Mouse (Mus musculus): ENCODE measurements around the gene Glra4. TPM values are rescaled to one million over a fixed set of nuclear protein-coding genes. Genes with fewer than 3 reads are reported as not detected.
A peak's percentile ranks its signal among the peaks of the same experiment; 100 is the strongest.
"Not testable (repeated sequence)": the region's sequence is repeated elsewhere in the genome, so short reads cannot be mapped to it uniquely, and the experiment has no call there.

Gene Glra4
- total and polyA plus RNA-seq, 3 experiments = 0.13 TPM; not detected in 2

DNA sequence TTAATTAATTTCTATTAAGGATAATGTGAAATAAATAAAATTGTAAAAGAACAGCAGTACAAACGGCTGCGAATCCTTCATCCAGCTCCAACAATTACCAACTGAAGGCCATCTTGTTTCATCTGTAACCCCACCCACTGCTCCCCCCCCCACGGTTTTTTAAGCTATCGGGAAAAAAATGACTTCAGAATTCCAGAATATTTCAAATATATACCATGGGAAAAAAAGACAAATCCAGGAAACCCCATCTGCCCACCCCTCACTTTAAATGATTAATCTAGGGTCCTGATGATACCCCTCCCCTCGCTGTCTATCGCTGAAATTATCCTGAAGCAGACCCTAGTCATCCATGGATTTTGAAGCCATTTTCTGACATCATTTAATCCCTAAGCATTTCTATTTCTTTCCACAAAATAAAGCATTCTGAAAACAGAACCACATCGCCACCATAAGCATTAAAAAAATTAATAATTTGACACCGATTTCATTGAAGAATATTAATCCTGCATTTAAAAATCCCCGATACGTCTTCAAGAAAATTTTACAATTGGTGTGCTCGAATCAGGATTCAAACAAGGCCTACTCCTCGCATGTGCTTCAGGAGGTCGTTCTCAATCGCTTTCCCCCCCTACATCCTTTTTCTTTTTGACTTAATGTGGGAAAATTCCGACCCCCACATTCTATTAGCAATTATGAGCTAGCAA is 39.7 kb downstream of the Glra4 start:
- H3K9ac ChIP-seq (ENCODE audit: control insufficient read depth, low read depth, low read length, poor library complexity, severe bottlenecking) = peak overlapping the region; percentile 88
- H3K79me2 ChIP-seq (ENCODE audit: control insufficient read depth, insufficient read depth, low read length, poor library complexity) = peaks cover 33% of the 10 kb centered on the region
- DNase-seq (ENCODE audit: low read depth, low spot score) = peak; percentile 60
- no peak for TF ChIP-seq CHD1 (IDR thresholded peaks at IDR 0.05; ENCODE audit: low read depth, low read length)
- 0 out of 2 replicates have a peak, but pooled peaks have one; percentile 50 for TF ChIP-seq MAZ (IDR thresholded peaks at IDR 0.05; ENCODE audit: low read depth, low read length)
- TF ChIP-seq E2F4 (IDR thresholded peaks at IDR 0.05; ENCODE audit: borderline replicate concordance, low read depth, low read length) = no peak
- 0 out of 2 replicates have a peak, but pooled peaks have one; percentile 8 for TF ChIP-seq MAX (IDR thresholded peaks at IDR 0.05; ENCODE audit: low read length)
- H3K4me1 ChIP-seq (ENCODE audit: control insufficient read depth in 1 of 2, insufficient read depth in 2 of 2, low read length in 2 of 2) = peaks cover 3 to 11% of the 10 kb centered on the region in 2 experiments; a peak in 3 of 4 replicates
- peak overlapping the region; percentile 92 to 97 for H3K4me3 ChIP-seq (ENCODE audit: control insufficient read depth in 1 of 2, insufficient read depth in 1 of 2, low read depth in 2 of 2, low read length in 2 of 2)
- no peaks in the 10 kb centered on the region for H3K9me3 ChIP-seq (replicated peaks; ENCODE audit: insufficient read depth, low read length)
- peaks cover 38 to 42% of the 10 kb centered on the region in 2 experiments for H3K36me3 ChIP-seq (ENCODE audit: control insufficient read depth in 1 of 2, insufficient read depth in 2 of 2, low read length in 2 of 2)
- H3K27me3 ChIP-seq (ENCODE audit: control insufficient read depth in 1 of 2, insufficient read depth in 2 of 2, low read length in 2 of 2) = no peaks in the 10 kb centered on the region
- peak overlapping the region; percentile 95 for H3K27ac ChIP-seq (ENCODE audit: control insufficient read depth, low read depth, low read length)

DNA sequence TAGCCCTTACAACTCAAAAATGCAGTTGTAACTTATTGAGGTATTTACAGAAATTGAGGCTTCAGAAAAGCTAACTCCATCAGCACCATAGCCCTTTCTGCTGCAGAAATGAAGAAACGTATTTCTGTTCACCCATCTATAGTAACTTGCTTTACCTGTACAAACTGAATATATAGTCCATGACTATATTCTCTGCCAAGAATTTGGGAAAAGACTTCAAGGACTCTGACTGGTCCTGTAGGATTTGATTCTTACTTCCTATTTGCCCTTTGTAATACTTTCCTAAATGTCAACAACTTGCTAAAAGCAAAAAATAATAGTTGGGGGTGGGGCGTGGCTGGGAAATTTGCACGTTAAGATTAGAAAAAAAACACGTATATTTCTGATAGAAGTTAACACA is 47.9 kb downstream of the Glra4 start:
- Histone ChIP-seq H3K79me2 (ENCODE audit: control insufficient read depth, insufficient read depth, low read length, poor library complexity) (peaks cover 4% of the 10 kb centered on the region; the same call in 1 of the 2 replicates), H3K4me1 (ENCODE audit: control insufficient read depth in 1 of 2, insufficient read depth in 2 of 2, low read length in 2 of 2) (no peaks in the 10 kb centered on the region; a peak in 1 of 4 replicates), H3K4me3 (ENCODE audit: control insufficient read depth in 1 of 2, insufficient read depth in 1 of 2, low read depth in 2 of 2, low read length in 2 of 2) (no peak overlapping the region), H3K27ac (ENCODE audit: control insufficient read depth, low read depth, low read length) (no peak overlapping the region), H3K9ac (ENCODE audit: control insufficient read depth, low read depth, low read length, poor library complexity, severe bottlenecking) (no peak overlapping the region), H3K9me3 (replicated peaks; ENCODE audit: insufficient read depth, low read length) (no peaks in the 10 kb centered on the region), H3K36me3 (ENCODE audit: control insufficient read depth in 1 of 2, insufficient read depth in 2 of 2, low read length in 2 of 2) (peaks cover 20 to 31% of the 10 kb centered on the region in 2 experiments), H3K27me3 (ENCODE audit: control insufficient read depth in 1 of 2, insufficient read depth in 2 of 2, low read length in 2 of 2) (no peaks in the 10 kb centered on the region)
- TF ChIP-seq ELF1 (IDR thresholded peaks at IDR 0.05; ENCODE audit: low read depth, low read length) (no peak), SMC3 (IDR thresholded peaks at IDR 0.05; ENCODE audit: low read depth, low read length) (peak; percentile 12; the same call in 1 of the 2 replicates), TCF12 (IDR thresholded peaks at IDR 0.05; ENCODE audit: low read depth, low read length) (no peak), ZMIZ1 (IDR thresholded peaks at IDR 0.05; ENCODE audit: low read depth, low read length) (no peak), POLR2AphosphoS2 (IDR thresholded peaks at IDR 0.05; ENCODE audit: low read length) (peak; percentile 91)
- DNase-seq (ENCODE audit: low read depth, low spot score) = peak; percentile 21

DNA sequence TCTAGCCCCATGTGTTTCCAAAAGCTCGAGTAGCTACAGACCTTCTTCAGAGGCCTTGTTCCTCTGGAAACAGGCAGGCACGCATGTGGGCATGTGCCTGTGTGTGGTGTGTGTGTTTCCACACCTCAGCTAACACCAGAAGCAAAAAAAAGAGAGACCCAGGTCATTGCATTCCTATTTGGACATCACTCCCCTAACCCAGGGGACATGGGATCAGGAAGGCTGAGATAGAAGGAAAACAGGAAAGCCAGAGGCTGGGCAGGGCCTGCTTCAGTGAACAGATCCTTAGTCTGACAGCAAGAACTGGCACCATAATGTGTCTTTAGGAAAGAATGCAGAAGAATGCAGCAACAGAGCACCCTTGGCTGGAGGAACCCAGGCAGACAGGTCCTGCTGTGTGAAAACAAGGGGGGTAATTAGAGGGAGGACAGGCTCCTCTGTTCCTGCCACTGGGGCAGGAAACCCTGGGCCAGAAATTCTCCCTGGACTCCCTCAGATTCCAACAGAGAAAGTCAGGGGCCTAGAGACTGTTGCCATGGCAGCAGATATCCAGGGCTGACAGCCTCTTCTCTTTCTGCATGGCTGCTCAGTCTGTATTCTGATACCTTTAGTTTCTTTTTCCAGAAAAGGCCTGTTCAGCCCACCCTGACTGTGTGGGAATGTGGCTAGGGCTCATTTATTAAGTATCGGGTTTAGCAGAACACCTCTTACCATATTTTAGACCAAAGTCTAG is 65.0 kb downstream of the Glra4 start:
- DNase-seq (ENCODE audit: low read depth, low spot score); H3K36me3 ChIP-seq (ENCODE audit: control insufficient read depth in 1 of 2, insufficient read depth in 2 of 2, low read length in 2 of 2); H3K9me3 ChIP-seq (replicated peaks; ENCODE audit: insufficient read depth, low read length); H3K9ac ChIP-seq (ENCODE audit: control insufficient read depth, low read depth, low read length, poor library complexity, severe bottlenecking); H3K4me3 ChIP-seq (ENCODE audit: control insufficient read depth in 1 of 2, insufficient read depth in 1 of 2, low read depth in 2 of 2, low read length in 2 of 2); H3K79me2 ChIP-seq (ENCODE audit: control insufficient read depth, insufficient read depth, low read length, poor library complexity); H3K4me1 ChIP-seq (ENCODE audit: control insufficient read depth in 1 of 2, insufficient read depth in 2 of 2, low read length in 2 of 2); H3K27ac ChIP-seq (ENCODE audit: control insufficient read depth, low read depth, low read length); H3K27me3 ChIP-seq (ENCODE audit: control insufficient read depth in 1 of 2, insufficient read depth in 2 of 2, low read length in 2 of 2): not testable (repeated sequence)

All from MEL (cell line).